Mouse (Mus musculus) heart, embryonic 11.5 days (tissue): ENCODE measurements around the gene Prr23a2. TPM values are rescaled to one million over a fixed set of nuclear protein-coding genes. Genes with fewer than 3 reads are reported as not detected.

Experiments
- ATAC-seq: fragments of 200-750 bp; cut with Nextera tagmentation; replicated peaks from 2 replicates; pipeline ENCODE4 v1.8.0; 2017; ENCODE audit warnings: moderate library complexity; ENCODE audit not compliant: insufficient number of reproducible peaks, low FRiP score, low TSS enrichment
- H3K27ac ChIP-seq: fragments of 300-500 bp; sonication (generic); 2 replicates; pipeline ENCODE4 v1.5.1; 2014; ENCODE audit warnings: mild to moderate bottlenecking, low read depth, low read length
- H3K27me3 ChIP-seq: fragments of 300-500 bp; sonication (generic); 2 replicates; pipeline ENCODE4 v1.6.1; 2014; ENCODE audit warnings: mild to moderate bottlenecking, low read length, mixed read lengths; ENCODE audit not compliant: control insufficient read depth, insufficient read depth
- H3K36me3 ChIP-seq: fragments of 300-500 bp; sonication (generic); 2 replicates; pipeline ENCODE4 v1.6.1; 2014; ENCODE audit warnings: mild to moderate bottlenecking, low read length, moderate library complexity, mixed read lengths; ENCODE audit not compliant: control insufficient read depth, insufficient read depth
- H3K4me1 ChIP-seq: fragments of 300-500 bp; sonication (generic); 2 replicates; pipeline ENCODE4 v1.6.1; 2014; ENCODE audit warnings: low read length; ENCODE audit not compliant: control insufficient read depth, insufficient read depth
- H3K4me2 ChIP-seq: fragments of 300-500 bp; sonication (generic); 2 replicates; pipeline ENCODE4 v1.6.1; 2014; ENCODE audit warnings: mild to moderate bottlenecking, moderate library complexity
- H3K4me3 ChIP-seq: fragments of 300-500 bp; sonication (generic); 2 replicates; pipeline ENCODE4 v1.5.1; 2014; ENCODE audit warnings: low read depth, low read length
- H3K9ac ChIP-seq: fragments of 300-500 bp; sonication (generic); 2 replicates; pipeline ENCODE4 v1.6.1; 2014; ENCODE audit warnings: mild to moderate bottlenecking, low read depth, low read length, moderate library complexity
- H3K9me3 ChIP-seq: fragments of 300-500 bp; sonication (generic); replicated peaks from 2 replicates; pipeline ENCODE4 v1.6.1; 2016; ENCODE audit warnings: low read length; ENCODE audit not compliant: control insufficient read depth
- WGBS: fragments of 180-500 bp; shearing (Covaris S2); extraction: QIAGEN DNeasy Blood & Tissue Kit; methylation state at CpG from one replicate; pipeline ENCODE4 v1.1.7; 2014; ENCODE audit not compliant: insufficient replicate concordance; 5-methylcytosine and 5-hydroxymethylcytosine counted together
- polyA plus RNA-seq: library from polyadenylated mRNA; unstranded; fragments of >200 nt; fragmentation: Nextera tagmentation; extraction: Ambion mirVana; gene quantifications from 2 replicates; pipeline ENCODE4 v1.2.1, GENCODE M21; 2014

The Prr23a2 gene
- polyA plus RNA-seq, 1 experiment from 2014 or later: not detected

GRCm38 (mm10) chr9:98823805-98824204, 32.5 kb upstream of the Prr23a2 start:
- no peaks in the 10 kb centered on the region for H3K4me1 ChIP-seq
- H3K27ac ChIP-seq: no peak overlapping the region
- H3K9me3 ChIP-seq: no peaks in the 10 kb centered on the region
- H3K27me3 ChIP-seq: no peaks in the 10 kb centered on the region
- no peak overlapping the region for H3K4me3 ChIP-seq
- H3K36me3 ChIP-seq: no peaks in the 10 kb centered on the region
- H3K9ac ChIP-seq: no peak overlapping the region
- WGBS: 80% methylated on average over 7 of the region's 7 CpGs
- no peak overlapping the region for H3K4me2 ChIP-seq
- ATAC-seq: no peak

GRCm38 (mm10) chr9:98829508-98829907, 26.8 kb upstream of the Prr23a2 start:
- ATAC-seq: no peak
- Histone ChIP-seq H3K27ac (no peak overlapping the region), H3K4me1 (no peaks in the 10 kb centered on the region), H3K9me3 (no peaks in the 10 kb centered on the region), H3K9ac (no peak overlapping the region), H3K36me3 (no peaks in the 10 kb centered on the region), H3K4me2 (no peak overlapping the region), H3K27me3 (no peaks in the 10 kb centered on the region), H3K4me3 (no peak overlapping the region)
- 39% methylated on average over 5 of the region's 5 CpGs for WGBS

- no peak for ATAC-seq
- Histone ChIP-seq H3K9me3 (no peaks in the 10 kb centered on the region), H3K4me1 (no peaks in the 10 kb centered on the region), H3K4me3 (no peak overlapping the region), H3K9ac (no peak overlapping the region), H3K27me3 (peaks cover 8% of the 10 kb centered on the region; the same call in 1 of the 2 replicates), H3K27ac (no peak overlapping the region), H3K36me3 (no peaks in the 10 kb centered on the region), H3K4me2 (no peak overlapping the region)
- WGBS: 73% methylated on average over 7 of the region's 7 CpGs
Measured at GRCm38 (mm10) chr9:98837537-98838074, 18.7 kb upstream of the Prr23a2 start.

- Histone ChIP-seq H3K9ac (no peak within 1 kb of the TSS), H3K4me1 (no peaks in the 10 kb centered on the region), H3K4me3 (peak within 1 kb of the TSS; percentile 19), H3K27ac (no peak within 1 kb of the TSS), H3K27me3 (peaks cover 8% of the 10 kb centered on the region; the same call in 1 of the 2 replicates), H3K9me3 (no peaks in the 10 kb centered on the region), H3K36me3 (no peaks in the 10 kb centered on the region), H3K4me2 (peak within 1 kb of the TSS; percentile 43)
- WGBS: 43% methylated on average over 22 of the region's 22 CpGs
- ATAC-seq: no peak
Measured at GRCm38 (mm10) chr9:98842117-98842516, 14.2 kb upstream of the Prr23a2 start, which contains the start of gene Prr23a1. Gene Prr23a1, plus strand, starts transcription at chr9:98842503.

GRCm38 (mm10) chr9:98863463-98863862, 7.2 kb downstream of the Prr23a2 start:
- Histone ChIP-seq H3K9me3 (no peaks in the 10 kb centered on the region), H3K27ac (no peak overlapping the region), H3K27me3 (peaks cover 17% of the 10 kb centered on the region), H3K4me3 (no peak overlapping the region), H3K36me3 (no peaks in the 10 kb centered on the region), H3K4me1 (no peaks in the 10 kb centered on the region), H3K4me2 (no peak overlapping the region), H3K9ac (no peak overlapping the region)
- WGBS: 63% methylated on average over 3 of the region's 3 CpGs
- ATAC-seq: no peak

- Histone ChIP-seq H3K4me2 (peak within 1 kb of the TSS; percentile 42), H3K27ac (no peak within 1 kb of the TSS), H3K9me3 (no peaks in the 10 kb centered on the region), H3K27me3 (peaks cover 17% of the 10 kb centered on the region), H3K4me3 (peak within 1 kb of the TSS; percentile 26), H3K9ac (no peak within 1 kb of the TSS), H3K4me1 (no peaks in the 10 kb centered on the region), H3K36me3 (no peaks in the 10 kb centered on the region)
- WGBS: 40% methylated on average over 22 of the region's 22 CpGs
- no peak; the same call in 1 of the 2 replicates for ATAC-seq
Measured at GRCm38 (mm10) chr9:98864571-98864970, 8.3 kb downstream of the Prr23a2 start, which contains the start of gene Prr23a3. Gene Prr23a3, plus strand, starts transcription at chr9:98864767.

GRCm38 (mm10) chr9:98901486-98901885, 45.2 kb downstream of the Prr23a2 start:
- Histone ChIP-seq H3K4me3 (no peak overlapping the region), H3K27ac (no peak overlapping the region), H3K9ac (no peak overlapping the region), H3K27me3 (no peaks in the 10 kb centered on the region), H3K4me1 (no peaks in the 10 kb centered on the region), H3K4me2 (no peak overlapping the region), H3K36me3 (no peaks in the 10 kb centered on the region), H3K9me3 (peaks cover 5% of the 10 kb centered on the region; the same call in 1 of the 2 replicates)
- ATAC-seq: no peak
- 69% methylated on average over 1 of the region's 1 CpGs for WGBS

GRCm38 (mm10) chr9:98902819-98903218, 46.5 kb downstream of the Prr23a2 start, which contains the start of gene 7420426K07Rik:
Gene 7420426K07Rik, plus strand, starts transcription at chr9:98903119.
- no peak within 1 kb of the TSS for H3K9ac ChIP-seq
- WGBS: 89% methylated on average over 2 of the region's 2 CpGs
- H3K4me3 ChIP-seq: no peak within 1 kb of the TSS
- H3K27me3 ChIP-seq: no peaks in the 10 kb centered on the region
- H3K4me1 ChIP-seq: no peaks in the 10 kb centered on the region
- no peak within 1 kb of the TSS for H3K4me2 ChIP-seq
- ATAC-seq: no peak
- H3K9me3 ChIP-seq: no peaks in the 10 kb centered on the region; the same call in 1 of the 2 replicates
- H3K36me3 ChIP-seq: no peaks in the 10 kb centered on the region
- H3K27ac ChIP-seq: no peak within 1 kb of the TSS
